In the genomic region with DNA sequence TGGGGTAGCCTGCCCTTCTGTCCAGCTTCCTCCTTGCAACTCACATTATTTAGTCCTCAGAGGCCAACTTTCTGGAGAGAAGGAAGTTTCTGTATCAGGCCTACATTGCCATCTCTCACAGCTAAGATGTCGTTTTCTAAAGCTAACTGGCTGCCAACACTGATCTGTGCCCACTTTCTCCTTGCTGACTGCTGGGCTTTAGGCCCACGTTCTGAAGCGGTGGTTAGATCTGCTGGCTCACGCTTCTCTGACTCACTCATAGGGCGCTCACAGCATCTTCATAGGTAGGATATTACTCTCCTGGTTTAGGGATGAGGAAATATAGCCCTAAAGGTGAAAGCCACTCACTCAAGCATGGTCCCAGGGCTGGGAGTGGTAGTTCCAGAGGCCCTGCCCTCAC, we compare ENCODE assay signal across 20 mouse cellular contexts. TPM values are rescaled to one million over a fixed set of nuclear protein-coding genes. Genes with fewer than 3 reads are reported as not detected.
DNase-seq lines count a peak whose midpoint lies in the region; ATAC-seq and TF ChIP-seq lines count a peak whose summit lies in the region.
"Had no signal": no experiment of that assay in that cellular context is flagged by ENCODE, and none has a peak within 500 bp of the region (broad histone marks: within the 10 kb centered on the region; RNA-seq: fewer than 3 reads in every experiment).

No protein-coding gene starts in this region.

- intact Hi-C loops in left cerebral cortex, adult 2 months (cut with DNase I), result no loop called here

- peak; percentile 87 for ATAC-seq in frontal cortex, adult (ENCODE audit: low TSS enrichment)
- no peak for ATAC-seq in embryonic facial prominence, embryonic 15.5 days (ENCODE audit: insufficient number of reproducible peaks, low FRiP score, low TSS enrichment, low read depth)
- ATAC-seq in heart, embryonic 11.5 days (replicated peaks; ENCODE audit: insufficient number of reproducible peaks, low FRiP score, low TSS enrichment), result no peak
- ATAC-seq: forebrain, embryonic 13.5 days had no signal

- no peak overlapping the region for H3K9ac ChIP-seq in embryonic facial prominence, embryonic 15.5 days
- no peak overlapping the region for H3K9ac ChIP-seq in heart, embryonic 11.5 days (ENCODE audit: low read depth, low read length)
- H3K9ac ChIP-seq: forebrain, embryonic 13.5 days; hindbrain, embryonic 12.5 days; lung, embryonic 14.5 days had no signal

- H3K4me1 ChIP-seq in embryonic facial prominence, embryonic 15.5 days, result peaks cover 64% of the 10 kb centered on the region
- peaks cover 6% of the 10 kb centered on the region; the same call in 1 of the 2 replicates for H3K4me1 ChIP-seq in heart, embryonic 11.5 days (ENCODE audit: control insufficient read depth, insufficient read depth, low read length)

- no peaks in the 10 kb centered on the region for H3K27me3 ChIP-seq in embryonic facial prominence, embryonic 15.5 days
- peaks cover 91% of the 10 kb centered on the region for H3K27me3 ChIP-seq in heart, embryonic 11.5 days (ENCODE audit: control insufficient read depth, insufficient read depth, low read length)
- H3K27me3 ChIP-seq: embryonic facial prominence, embryonic 12.5 days; forebrain, embryonic 13.5 days; hindbrain, embryonic 12.5 days; limb, embryonic 13.5 days had no signal

- H3K9me3 ChIP-seq in embryonic facial prominence, embryonic 15.5 days (replicated peaks), result no peaks in the 10 kb centered on the region
- H3K9me3 ChIP-seq in heart, embryonic 11.5 days (replicated peaks; ENCODE audit: control insufficient read depth, low read length), result no peaks in the 10 kb centered on the region
- H3K9me3 ChIP-seq: embryonic facial prominence, embryonic 12.5 days; forebrain, embryonic 13.5 days; G1E; hindbrain, embryonic 12.5 days; limb, embryonic 13.5 days; midbrain, embryonic 10.5 days had no signal

- no peak overlapping the region for H3K4me2 ChIP-seq in embryonic facial prominence, embryonic 15.5 days (replicated peaks)
- no peak overlapping the region for H3K4me2 ChIP-seq in heart, embryonic 11.5 days
- H3K4me2 ChIP-seq: embryonic facial prominence, embryonic 12.5 days; forebrain, embryonic 13.5 days; hindbrain, embryonic 12.5 days; limb, embryonic 13.5 days; lung, embryonic 14.5 days had no signal

- H3K36me3 ChIP-seq in embryonic facial prominence, embryonic 15.5 days, result no peaks in the 10 kb centered on the region
- H3K36me3 ChIP-seq in heart, embryonic 11.5 days (ENCODE audit: control insufficient read depth, insufficient read depth, low read length), result no peaks in the 10 kb centered on the region
- H3K36me3 ChIP-seq: embryonic facial prominence, embryonic 12.5 days; hindbrain, embryonic 12.5 days; limb, embryonic 13.5 days; midbrain, embryonic 10.5 days had no signal

- DNase-seq in frontal cortex, postnatal 25 days (ENCODE audit: low spot score in 2 of 2), result no peak
- no peak for DNase-seq in left cerebral cortex, adult 2 months (ENCODE audit: extremely low spot score in 1 of 2, low spot score in 2 of 2)
- DNase-seq in left cerebral cortex, adult 8-10 months (ENCODE audit: low spot score in 2 of 2), result no peak
- DNase-seq in 3134 (ENCODE audit: extremely low read depth, insufficient read length, low spot score), result peak; percentile 42
- DNase-seq: adrenal gland, postnatal 25 days; cerebellum, postnatal 14 days; gastrocnemius, postnatal 25 days; right cerebral cortex, postnatal 4 days; thymus, postnatal 36 days had no signal

- peak overlapping the region; percentile 50 for H3K27ac ChIP-seq in left cerebral cortex, adult 2 months
- 0 out of 2 replicates have a peak overlapping the region, but pooled peaks have one; percentile 45 for H3K27ac ChIP-seq in embryonic facial prominence, embryonic 15.5 days (replicated peaks)
- H3K27ac ChIP-seq in heart, embryonic 11.5 days (ENCODE audit: low read depth, low read length), result no peak overlapping the region
- H3K27ac ChIP-seq: embryonic facial prominence, embryonic 12.5 days; forebrain, embryonic 13.5 days; hindbrain, embryonic 12.5 days; limb, embryonic 13.5 days; midbrain, embryonic 10.5 days had no signal

- H3K4me3 ChIP-seq in left cerebral cortex, adult 2 months, result no peak overlapping the region
- H3K4me3 ChIP-seq in embryonic facial prominence, embryonic 15.5 days (replicated peaks), result no peak overlapping the region
- H3K4me3 ChIP-seq in heart, embryonic 11.5 days (ENCODE audit: low read depth, low read length), result no peak overlapping the region
- H3K4me3 ChIP-seq: embryonic facial prominence, embryonic 12.5 days; forebrain, embryonic 13.5 days; hindbrain, embryonic 12.5 days; limb, embryonic 13.5 days; midbrain, embryonic 10.5 days; myocyte had no signal

- WGBS in embryonic facial prominence, embryonic 15.5 days, result 66% methylated on average over 5 of the region's 5 CpGs
- WGBS in heart, embryonic 11.5 days (ENCODE audit: insufficient replicate concordance), result 85% methylated on average over 5 of the region's 5 CpGs

- TF ChIP-seq CTCF in left cerebral cortex, adult 2 months (IDR thresholded peaks at IDR 0.05), result no peak

RNA-seq across cellular contexts. Expression of gene Sipa1l3, which starts 56.3 kb away (rescaled TPM):
- 10 to 100 TPM; 51.3 to 61.8 TPM for total RNA-seq in left cerebral cortex, adult 2 months (2021)
- total RNA-seq in left cerebral cortex, adult 8-10 months (2022), result 10 to 100 TPM; 55.2 to 64.7 (median 57.8) TPM
- polyA plus RNA-seq in embryonic facial prominence, embryonic 15.5 days (2015; fragmentation: Nextera tagmentation; extraction: Ambion mirVana), result 21.6 and 22.4 TPM in 2 replicates
- 4.8 and 5.2 TPM in 2 replicates for polyA plus RNA-seq in heart, embryonic 11.5 days (2014; fragmentation: Nextera tagmentation; extraction: Ambion mirVana)
